Mouse (Mus musculus) intestine, embryonic 16.5 days (tissue): ENCODE data around the gene Ankib1. TPM values are rescaled to one million over a fixed set of nuclear protein-coding genes. Genes with fewer than 3 reads are reported as not detected.

Experiments used
- ATAC-seq: fragments of 200-750 bp; cut with Nextera tagmentation; 2 replicates; pipeline ENCODE4 v1.8.0; 2017; ENCODE audit warnings: moderate TSS enrichment, moderate library complexity
- H3K27ac ChIP-seq: fragments of 300-500 bp; sonication (generic); 2 replicates; pipeline ENCODE4 v1.5.1; 2014; ENCODE audit warnings: mild to moderate bottlenecking, low read length
- H3K27me3 ChIP-seq: fragments of 300-500 bp; sonication (generic); replicated peaks from 2 replicates; pipeline ENCODE4 v1.6.1; 2014; ENCODE audit warnings: low read length, control low read depth, mixed read lengths; ENCODE audit not compliant: control insufficient read depth, insufficient read depth
- H3K36me3 ChIP-seq: fragments of 300-500 bp; sonication (generic); 2 replicates; pipeline ENCODE4 v1.6.1; 2014; ENCODE audit warnings: low read length, control low read depth; ENCODE audit not compliant: control insufficient read depth, insufficient read depth
- H3K4me1 ChIP-seq: fragments of 300-500 bp; sonication (generic); 2 replicates; pipeline ENCODE4 v1.6.1; 2014; ENCODE audit warnings: low read length, control low read depth, mixed read lengths; ENCODE audit not compliant: control insufficient read depth, insufficient read depth
- H3K4me2 ChIP-seq: fragments of 300-500 bp; sonication (generic); 2 replicates; pipeline ENCODE4 v1.6.1; 2014; ENCODE audit warnings: low read depth, low read length, control low read depth
- H3K4me3 ChIP-seq: fragments of 300-500 bp; sonication (generic); 2 replicates; pipeline ENCODE4 v1.5.1; 2014; ENCODE audit warnings: mild to moderate bottlenecking, low read length
- H3K9ac ChIP-seq: fragments of 300-500 bp; sonication (generic); 2 replicates; pipeline ENCODE4 v1.6.1; 2014; ENCODE audit warnings: low read depth, low read length
- H3K9me3 ChIP-seq: fragments of 300-500 bp; sonication (generic); 2 replicates; pipeline ENCODE4 v1.6.1; 2016; ENCODE audit warnings: low read length, control low read depth; ENCODE audit not compliant: control insufficient read depth
- WGBS: fragments of 180-500 bp; shearing (Covaris S2); extraction: QIAGEN DNeasy Blood & Tissue Kit; methylation state at CpG from one replicate; pipeline ENCODE4 v1.1.7; 2014; 5-methylcytosine and 5-hydroxymethylcytosine counted together
- polyA plus RNA-seq: library from polyadenylated mRNA; unstranded; fragments of >200 nt; fragmentation: Nextera tagmentation; extraction: Ambion mirVana; gene quantifications from 2 replicates; pipeline ENCODE4 v1.2.1, GENCODE M21; 2015

Ankib1 gene
- polyA plus RNA-seq, 1 experiment from 2014 or later: 5.0 TPM

- no peak for ATAC-seq
- Histone ChIP-seq H3K4me2 (no peak overlapping the region), H3K27me3 (no peaks in the 10 kb centered on the region), H3K9me3 (no peaks in the 10 kb centered on the region), H3K9ac (no peak overlapping the region), H3K36me3 (peaks cover 6% of the 10 kb centered on the region), H3K27ac (no peak overlapping the region), H3K4me3 (no peak overlapping the region), H3K4me1 (no peaks in the 10 kb centered on the region)
- 81% methylated on average over 3 of the region's 3 CpGs for WGBS
Observed at GRCm38 (mm10) chr5:3696031-3696430, 106.7 kb downstream of the Ankib1 start.

- no peak for ATAC-seq
- no peaks in the 10 kb centered on the region for H3K4me1 ChIP-seq
- no peaks in the 10 kb centered on the region for H3K27me3 ChIP-seq
- peaks cover 6% of the 10 kb centered on the region for H3K36me3 ChIP-seq
- no peak overlapping the region for H3K9ac ChIP-seq
- no peaks in the 10 kb centered on the region for H3K9me3 ChIP-seq
- WGBS: 82% methylated on average over 4 of the region's 4 CpGs
- H3K27ac ChIP-seq: no peak overlapping the region
- no peak overlapping the region for H3K4me2 ChIP-seq
- no peak overlapping the region for H3K4me3 ChIP-seq
Observed at GRCm38 (mm10) chr5:3695191-3695590, 107.5 kb downstream of the Ankib1 start.

DNA sequence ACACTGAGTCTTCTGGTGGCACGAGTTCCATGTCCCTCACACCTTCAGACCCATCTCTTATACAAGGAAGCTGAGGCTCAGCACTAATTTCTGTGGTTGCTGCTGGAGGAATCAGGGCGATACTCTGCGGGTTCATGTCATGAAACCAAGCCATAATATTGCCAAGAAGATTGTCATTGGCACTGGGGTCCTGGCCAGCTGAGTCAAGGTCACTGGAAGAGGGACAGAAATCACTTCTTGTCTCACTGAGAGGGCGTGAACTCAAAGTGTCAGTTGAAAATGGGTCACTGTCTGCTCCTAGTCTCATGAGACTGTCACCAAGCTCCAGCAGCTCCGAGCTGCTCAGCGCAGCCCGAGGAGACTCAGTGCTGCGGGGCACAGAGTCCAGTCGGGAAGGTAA lies 109.8 kb downstream of the Ankib1 start:
- H3K9me3 ChIP-seq: no peaks in the 10 kb centered on the region
- no peak for ATAC-seq
- H3K27me3 ChIP-seq: no peaks in the 10 kb centered on the region
- no peaks in the 10 kb centered on the region for H3K4me1 ChIP-seq
- peaks cover 4% of the 10 kb centered on the region; the same call in 1 of the 2 replicates for H3K36me3 ChIP-seq
- H3K4me2 ChIP-seq: no peak overlapping the region
- WGBS: 97% methylated on average over 9 of the region's 9 CpGs
- no peak overlapping the region for H3K4me3 ChIP-seq
- H3K9ac ChIP-seq: no peak overlapping the region
- H3K27ac ChIP-seq: no peak overlapping the region

- no peaks in the 10 kb centered on the region for H3K36me3 ChIP-seq
- no peak overlapping the region for H3K9ac ChIP-seq
- no peaks in the 10 kb centered on the region for H3K27me3 ChIP-seq
- no peak overlapping the region for H3K4me2 ChIP-seq
- H3K4me1 ChIP-seq: no peaks in the 10 kb centered on the region
- no peak overlapping the region for H3K4me3 ChIP-seq
- WGBS: 89% methylated on average over 3 of the region's 3 CpGs
- no peaks in the 10 kb centered on the region for H3K9me3 ChIP-seq
- ATAC-seq: no peak
- no peak overlapping the region for H3K27ac ChIP-seq
Observed at GRCm38 (mm10) chr5:3691283-3691682, 111.4 kb downstream of the Ankib1 start.

- no peaks in the 10 kb centered on the region for H3K4me1 ChIP-seq
- no peaks in the 10 kb centered on the region for H3K27me3 ChIP-seq
- H3K27ac ChIP-seq: no peak overlapping the region
- no peak overlapping the region for H3K4me2 ChIP-seq
- 82% methylated on average over 8 of the region's 8 CpGs for WGBS
- no peaks in the 10 kb centered on the region for H3K9me3 ChIP-seq
- no peaks in the 10 kb centered on the region for H3K36me3 ChIP-seq
- ATAC-seq: no peak
- H3K9ac ChIP-seq: no peak overlapping the region
- H3K4me3 ChIP-seq: no peak overlapping the region
Observed at GRCm38 (mm10) chr5:3688298-3688697, 114.4 kb downstream of the Ankib1 start.

- ATAC-seq: no peak
- Histone ChIP-seq H3K4me3 (no peak overlapping the region), H3K9me3 (no peaks in the 10 kb centered on the region), H3K36me3 (no peaks in the 10 kb centered on the region), H3K4me2 (no peak overlapping the region), H3K27me3 (no peaks in the 10 kb centered on the region), H3K4me1 (no peaks in the 10 kb centered on the region), H3K9ac (no peak overlapping the region), H3K27ac (no peak overlapping the region)
- WGBS: 85% methylated on average over 6 of the region's 6 CpGs
Observed at GRCm38 (mm10) chr5:3669938-3670554, 132.7 kb downstream of the Ankib1 start.

DNA sequence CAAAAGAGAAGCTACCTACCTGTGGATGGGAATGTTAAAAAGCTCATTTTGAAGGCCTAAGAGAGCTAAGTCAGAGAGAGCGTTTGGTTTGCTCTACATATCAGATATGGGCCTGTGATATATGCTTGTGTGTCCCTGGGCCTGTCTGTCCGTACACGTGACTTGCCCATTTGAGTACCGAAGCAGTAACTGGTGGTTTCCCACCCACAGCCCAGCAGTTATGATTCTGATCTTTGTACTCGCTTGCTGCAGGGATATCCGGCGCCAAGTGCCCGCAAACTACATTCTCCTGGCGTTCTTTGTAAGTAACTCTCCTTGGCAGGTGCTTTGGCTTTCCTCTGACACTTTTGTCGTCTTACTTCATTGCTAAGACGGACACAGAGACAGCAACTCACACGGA lies 136.1 kb downstream of the Ankib1 start:
- Histone ChIP-seq H3K36me3 (no peaks in the 10 kb centered on the region), H3K9ac (no peak overlapping the region), H3K4me2 (no peak overlapping the region), H3K4me3 (no peak overlapping the region), H3K4me1 (no peaks in the 10 kb centered on the region), H3K9me3 (no peaks in the 10 kb centered on the region), H3K27ac (no peak overlapping the region), H3K27me3 (no peaks in the 10 kb centered on the region)
- ATAC-seq: no peak
- 85% methylated on average over 12 of the region's 12 CpGs for WGBS

DNA sequence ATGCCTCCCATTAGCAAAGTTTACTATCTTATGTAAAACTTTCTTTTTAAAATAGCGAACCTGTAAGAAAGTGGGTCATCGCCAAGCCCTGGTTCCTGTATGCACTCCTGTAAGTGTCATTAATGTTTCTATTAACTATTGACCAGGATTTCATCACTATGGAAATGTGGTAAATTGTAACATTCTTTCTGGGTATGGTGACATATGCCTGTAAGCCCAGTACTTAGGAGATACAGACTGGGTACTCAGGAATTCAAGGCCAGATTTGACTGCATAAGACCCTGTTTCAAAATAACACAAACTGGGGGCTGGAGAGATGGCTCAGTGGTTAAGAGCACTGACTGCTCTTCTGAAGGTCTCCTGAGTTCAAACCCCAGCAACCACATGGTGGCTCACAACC lies 137.5 kb downstream of the Ankib1 start:
- H3K27ac ChIP-seq: no peak overlapping the region
- H3K36me3 ChIP-seq: no peaks in the 10 kb centered on the region
- no peaks in the 10 kb centered on the region for H3K9me3 ChIP-seq
- no peak overlapping the region for H3K4me3 ChIP-seq
- no peak overlapping the region for H3K9ac ChIP-seq
- H3K4me2 ChIP-seq: no peak overlapping the region
- no peaks in the 10 kb centered on the region for H3K27me3 ChIP-seq
- 90% methylated on average over 2 of the region's 2 CpGs for WGBS
- H3K4me1 ChIP-seq: no peaks in the 10 kb centered on the region
- ATAC-seq: no peak

DNA sequence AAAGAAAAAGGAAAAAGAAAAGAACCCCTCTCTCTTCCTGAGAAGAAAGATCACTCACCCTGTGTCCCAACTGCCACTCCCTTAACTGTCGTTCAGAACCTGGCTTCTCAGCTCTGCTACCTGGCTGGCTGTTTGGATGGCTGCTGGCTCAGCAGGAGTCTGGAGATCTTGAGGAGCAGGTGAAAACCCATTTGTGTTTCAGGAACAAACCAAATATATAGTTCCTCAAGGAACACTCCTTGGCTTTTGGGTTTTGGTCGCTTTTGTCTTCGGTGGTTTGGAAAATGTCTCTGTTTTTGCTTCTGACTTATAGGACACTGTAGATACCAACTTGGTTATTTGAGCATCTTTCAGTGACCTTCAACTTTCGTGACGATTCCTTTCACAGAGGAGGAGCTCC lies 145.6 kb downstream of the Ankib1 start, which contains the start of gene Gatad1:
Gene Gatad1, minus strand, starts transcription at position 101 of the 400 bp plus-strand sequence.
- no peak within 1 kb of the TSS for H3K9ac ChIP-seq
- WGBS: 74% methylated on average over 5 of the region's 5 CpGs
- ATAC-seq: no peak

GRCm38 (mm10) chr5:3653801-3654200 lies 148.9 kb downstream of the Ankib1 start:
- Histone ChIP-seq H3K27ac (no peak overlapping the region), H3K9me3 (no peaks in the 10 kb centered on the region), H3K4me2 (no peak overlapping the region), H3K4me3 (no peak overlapping the region), H3K9ac (no peak overlapping the region), H3K4me1 (no peaks in the 10 kb centered on the region), H3K27me3 (no peaks in the 10 kb centered on the region), H3K36me3 (no peaks in the 10 kb centered on the region)
- 89% methylated on average over 4 of the region's 4 CpGs for WGBS
- ATAC-seq: no peak

More for the DNA sequence above, 145.6 kb downstream of the Ankib1 start, which contains the start of gene Gatad1:
- Histone ChIP-seq H3K27ac (no peak within 1 kb of the TSS), H3K4me1 (no peaks in the 10 kb centered on the region), H3K4me3 (no peak within 1 kb of the TSS), H3K27me3 (no peaks in the 10 kb centered on the region), H3K36me3 (no peaks in the 10 kb centered on the region), H3K9me3 (no peaks in the 10 kb centered on the region), H3K4me2 (no peak within 1 kb of the TSS)
